Mouse (Mus musculus) lung, postnatal 0 days (tissue): Measurements from ENCODE around the gene Gpn2.

Experiments
- CTCF ChIP-seq: IDR thresholded peaks from 2 replicates; pipeline ENCODE4 v1.5.1; 2016; ENCODE audit warnings: antibody characterized with exemption, mild to moderate bottlenecking
- EP300 ChIP-seq: IDR thresholded peaks from 2 replicates; pipeline ENCODE4 v1.6.1; 2016; ENCODE audit warnings: antibody characterized with exemption, mild to moderate bottlenecking, control low read depth

- no peak for TF ChIP-seq CTCF
- no peak for TF ChIP-seq EP300
Observed at GRCm38 (mm10) chr4:133626221-133626620, 42.1 kb downstream of the Gpn2 start.
